Mouse (Mus musculus) midbrain, embryonic 14.5 days (tissue): Measurements from ENCODE around the gene H2afj. TPM values are rescaled to one million over a fixed set of nuclear protein-coding genes. Genes with fewer than 3 reads are reported as not detected.

Experiments used
- ATAC-seq: fragments of 200-750 bp; cut with Nextera tagmentation; 2 replicates; pipeline ENCODE4 v1.8.0; 2017; ENCODE audit warnings: moderate number of reproducible peaks, moderate library complexity; ENCODE audit not compliant: low FRiP score, low TSS enrichment
- DNase-seq: peaks from one replicate; pipeline ENCODE4 v3.0.0-alpha.2; 2015
- H3K27ac ChIP-seq: fragments of 300-500 bp; sonication (generic); replicated peaks from 2 replicates; pipeline ENCODE4 v1.5.1; 2014; ENCODE audit warnings: mild to moderate bottlenecking, low read depth, low read length, moderate library complexity
- H3K27me3 ChIP-seq: fragments of 300-500 bp; sonication (generic); 2 replicates; pipeline ENCODE4 v1.6.1; 2014; ENCODE audit warnings: low read length, control low read depth, mixed read lengths; ENCODE audit not compliant: control insufficient read depth, insufficient read depth
- H3K36me3 ChIP-seq: fragments of 300-500 bp; sonication (generic); 2 replicates; pipeline ENCODE4 v1.6.1; 2014; ENCODE audit warnings: low read length, control low read depth; ENCODE audit not compliant: control insufficient read depth, insufficient read depth
- H3K4me1 ChIP-seq: fragments of 300-500 bp; sonication (generic); 2 replicates; pipeline ENCODE4 v1.6.1; 2014; ENCODE audit warnings: mild to moderate bottlenecking, antibody characterized with exemption, low read length, control low read depth; ENCODE audit not compliant: control insufficient read depth, insufficient read depth
- H3K4me2 ChIP-seq: fragments of 300-500 bp; sonication (generic); 2 replicates; pipeline ENCODE4 v1.6.1; 2014; ENCODE audit warnings: mild to moderate bottlenecking, low read length, moderate library complexity
- H3K4me3 ChIP-seq: fragments of 300-500 bp; sonication (generic); replicated peaks from 2 replicates; pipeline ENCODE4 v1.5.1; 2014; ENCODE audit warnings: low read depth, low read length
- H3K9ac ChIP-seq: fragments of 300-500 bp; sonication (generic); replicated peaks from 2 replicates; pipeline ENCODE4 v1.6.1; 2014; ENCODE audit warnings: mild to moderate bottlenecking, low read length, moderate library complexity
- H3K9me3 ChIP-seq: fragments of 300-500 bp; sonication (generic); 2 replicates; pipeline ENCODE4 v1.6.1; 2016; ENCODE audit warnings: low read length, control low read depth, mixed read lengths; ENCODE audit not compliant: control insufficient read depth
- WGBS: fragments of 180-500 bp; shearing (Covaris S2); extraction: QIAGEN DNeasy Blood & Tissue Kit; methylation state at CpG from one replicate; pipeline ENCODE4 v1.1.7; 2014; 5-methylcytosine and 5-hydroxymethylcytosine counted together
- polyA plus RNA-seq: library from polyadenylated mRNA; unstranded; fragments of >200 nt; fragmentation: Nextera tagmentation; extraction: Ambion mirVana; gene quantifications from 2 replicates; pipeline ENCODE4 v1.2.1, GENCODE M21; 2014

H2afj gene
- polyA plus RNA-seq, 1 experiment from 2014 or later, result 101 TPM

DNA sequence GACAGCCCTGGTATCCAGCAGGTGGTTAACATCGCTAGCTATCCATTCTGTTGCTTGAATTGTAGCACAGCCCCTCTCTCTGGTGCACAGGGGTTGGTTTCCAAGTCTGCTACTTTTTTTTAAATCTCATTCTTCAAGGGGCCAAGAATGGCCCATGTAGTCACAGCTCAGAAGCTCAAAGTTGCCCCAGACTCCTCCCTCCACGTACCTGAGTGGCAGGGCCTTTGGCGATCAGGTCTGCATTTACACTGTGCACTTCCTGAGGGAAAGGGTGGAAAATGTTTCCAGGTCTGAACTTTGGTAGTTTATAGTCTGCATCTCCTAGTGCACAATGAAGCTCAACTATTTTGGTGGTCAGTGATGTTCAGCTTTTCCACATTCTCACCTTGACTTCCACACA is 39.2 kb downstream of the H2afj start:
- H3K4me3 ChIP-seq, result no peak overlapping the region
- ATAC-seq (no peak), DNase-seq (no peak)
- WGBS, result 97% methylated on average over 3 of the region's 3 CpGs
- no peaks in the 10 kb centered on the region for H3K9me3 ChIP-seq
- no peaks in the 10 kb centered on the region for H3K4me1 ChIP-seq
- H3K4me2 ChIP-seq, result no peak overlapping the region
- no peaks in the 10 kb centered on the region for H3K36me3 ChIP-seq
- no peak overlapping the region for H3K9ac ChIP-seq
- H3K27me3 ChIP-seq, result no peaks in the 10 kb centered on the region
- H3K27ac ChIP-seq, result no peak overlapping the region

- ATAC-seq (no peak), DNase-seq (peak; percentile 35)
- WGBS, result 17% methylated on average over 2 of the region's 2 CpGs
These were observed 39.7 kb downstream of the H2afj start for GRCm38 (mm10) chr6:136847790-136848189.

DNA sequence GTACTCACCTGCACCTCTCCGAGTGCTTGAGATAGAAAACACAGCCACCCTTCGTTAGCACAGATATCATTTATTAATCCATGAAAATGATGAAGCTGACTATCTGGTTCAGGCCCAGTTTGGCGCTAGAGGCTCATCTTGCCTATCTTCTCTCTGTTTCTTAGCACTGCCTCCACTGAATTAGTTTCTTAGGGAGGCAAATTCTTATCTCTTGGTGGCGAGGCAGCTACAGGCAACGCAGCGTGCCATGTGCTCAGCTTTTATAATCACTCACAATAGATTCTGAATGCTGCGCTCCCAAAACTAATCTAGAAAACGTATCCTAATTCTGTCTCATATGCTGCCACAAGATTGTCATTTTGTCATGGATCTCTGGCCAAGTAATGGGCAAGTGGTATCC is 40.4 kb downstream of the H2afj start:
- no peaks in the 10 kb centered on the region for H3K9me3 ChIP-seq
- H3K27ac ChIP-seq, result no peak overlapping the region
- ATAC-seq (no peak), DNase-seq (no peak)
- H3K4me2 ChIP-seq, result no peak overlapping the region
- 86% methylated on average over 8 of the region's 8 CpGs for WGBS
- no peak overlapping the region for H3K4me3 ChIP-seq
- H3K9ac ChIP-seq, result no peak overlapping the region
- no peaks in the 10 kb centered on the region for H3K27me3 ChIP-seq
- H3K4me1 ChIP-seq, result no peaks in the 10 kb centered on the region
- H3K36me3 ChIP-seq, result no peaks in the 10 kb centered on the region

More at GRCm38 (mm10) chr6:136847790-136848189, 39.7 kb downstream of the H2afj start:
- Histone ChIP-seq H3K36me3 (no peaks in the 10 kb centered on the region), H3K4me1 (no peaks in the 10 kb centered on the region), H3K9me3 (no peaks in the 10 kb centered on the region), H3K4me3 (no peak overlapping the region), H3K27ac (no peak overlapping the region), H3K27me3 (no peaks in the 10 kb centered on the region), H3K9ac (no peak overlapping the region), H3K4me2 (no peak overlapping the region)

- Histone ChIP-seq H3K9me3 (no peaks in the 10 kb centered on the region), H3K27me3 (no peaks in the 10 kb centered on the region), H3K36me3 (no peaks in the 10 kb centered on the region), H3K4me2 (no peak overlapping the region), H3K27ac (no peak overlapping the region), H3K4me1 (no peaks in the 10 kb centered on the region), H3K9ac (no peak overlapping the region), H3K4me3 (no peak overlapping the region)
- ATAC-seq (no peak), DNase-seq (no peak)
- WGBS, result 83% methylated on average over 5 of the region's 5 CpGs
These were observed 40.9 kb downstream of the H2afj start for GRCm38 (mm10) chr6:136848971-136849370.

DNA sequence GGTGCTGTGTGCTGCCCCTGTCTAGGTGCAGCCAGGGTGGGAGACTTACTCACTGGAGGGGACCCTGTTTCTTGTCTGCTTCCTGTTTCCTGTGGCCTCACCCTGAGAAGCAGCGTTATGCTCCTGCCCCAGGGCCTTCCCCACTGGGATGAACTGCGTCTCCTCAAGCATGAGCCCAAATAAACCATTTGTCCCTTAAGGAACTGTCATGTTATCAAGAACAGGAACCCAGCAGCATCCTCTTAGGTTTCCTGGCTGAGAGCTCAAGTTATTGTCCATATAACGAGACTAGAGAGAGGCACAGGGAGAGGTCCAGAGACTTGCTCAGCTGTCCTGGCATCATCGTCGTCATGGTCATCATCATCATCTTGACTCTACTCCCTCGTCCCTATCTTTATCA is 42.2 kb downstream of the H2afj start:
- no peaks in the 10 kb centered on the region for H3K4me1 ChIP-seq
- H3K4me2 ChIP-seq, result no peak overlapping the region
- ATAC-seq (no peak), DNase-seq (no peak)
- H3K36me3 ChIP-seq, result no peaks in the 10 kb centered on the region
- no peaks in the 10 kb centered on the region for H3K9me3 ChIP-seq
- no peaks in the 10 kb centered on the region for H3K27me3 ChIP-seq
- H3K27ac ChIP-seq, result no peak overlapping the region
- no peak overlapping the region for H3K4me3 ChIP-seq
- H3K9ac ChIP-seq, result no peak overlapping the region
- WGBS, result 80% methylated on average over 6 of the region's 6 CpGs

GRCm38 (mm10) chr6:136852348-136852747 is 44.3 kb downstream of the H2afj start:
- WGBS, result 87% methylated on average over 4 of the region's 4 CpGs
- Histone ChIP-seq H3K36me3 (no peaks in the 10 kb centered on the region), H3K4me2 (no peak overlapping the region), H3K4me3 (no peak overlapping the region), H3K4me1 (no peaks in the 10 kb centered on the region), H3K9ac (no peak overlapping the region), H3K27me3 (no peaks in the 10 kb centered on the region), H3K27ac (no peak overlapping the region), H3K9me3 (no peaks in the 10 kb centered on the region)
- DNase-seq (no peak), ATAC-seq (no peak)

- H3K9me3 ChIP-seq, result no peaks in the 10 kb centered on the region
- no peaks in the 10 kb centered on the region for H3K4me1 ChIP-seq
- H3K9ac ChIP-seq, result no peak overlapping the region
- H3K4me3 ChIP-seq, result no peak overlapping the region
- H3K27ac ChIP-seq, result no peak overlapping the region
- H3K36me3 ChIP-seq, result no peaks in the 10 kb centered on the region
- ATAC-seq, result no peak
- H3K4me2 ChIP-seq, result no peak overlapping the region
- no peak for DNase-seq
- WGBS, result 61% methylated on average over 3 of the region's 3 CpGs
- no peaks in the 10 kb centered on the region for H3K27me3 ChIP-seq
These were observed 44.7 kb downstream of the H2afj start for GRCm38 (mm10) chr6:136852762-136853161.

- 90% methylated on average over 11 of the region's 11 CpGs for WGBS
- no peaks in the 10 kb centered on the region for H3K9me3 ChIP-seq
- no peak overlapping the region for H3K4me3 ChIP-seq
- H3K36me3 ChIP-seq, result no peaks in the 10 kb centered on the region
- ATAC-seq, result no peak
- no peaks in the 10 kb centered on the region for H3K27me3 ChIP-seq
- no peaks in the 10 kb centered on the region for H3K4me1 ChIP-seq
- no peak overlapping the region for H3K9ac ChIP-seq
- no peak overlapping the region for H3K27ac ChIP-seq
- no peak for DNase-seq
- H3K4me2 ChIP-seq, result no peak overlapping the region
These were observed 46.3 kb downstream of the H2afj start for GRCm38 (mm10) chr6:136854361-136854781.

DNA sequence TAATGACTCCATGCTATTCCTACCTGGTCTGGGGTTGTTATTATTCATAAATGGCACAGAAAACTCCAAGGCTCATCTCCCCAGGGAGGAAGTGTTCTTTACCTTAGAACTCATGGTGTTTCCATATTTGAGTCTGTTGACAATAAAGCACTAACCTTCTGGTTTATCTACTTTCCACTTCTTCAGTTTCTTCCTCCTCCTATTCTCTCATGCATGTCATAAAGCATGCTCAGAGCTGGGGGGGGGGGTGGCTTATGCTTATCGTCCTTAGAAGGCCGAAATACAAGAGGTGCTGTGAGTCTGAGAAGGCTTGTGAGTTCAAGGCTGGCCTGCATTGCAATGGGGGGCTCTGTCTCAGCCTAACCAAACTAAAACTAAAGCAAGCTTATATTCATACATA is 47.1 kb downstream of the H2afj start:
- ATAC-seq, result no peak
- 75% methylated on average over 2 of the region's 2 CpGs for WGBS
- no peak overlapping the region for H3K4me2 ChIP-seq

More for the DNA sequence above, 47.1 kb downstream of the H2afj start:
- Histone ChIP-seq H3K27me3 (no peaks in the 10 kb centered on the region), H3K36me3 (no peaks in the 10 kb centered on the region), H3K9me3 (no peaks in the 10 kb centered on the region), H3K4me3 (no peak overlapping the region), H3K9ac (no peak overlapping the region), H3K27ac (no peak overlapping the region), H3K4me1 (no peaks in the 10 kb centered on the region)
- no peak for DNase-seq
